Mouse (Mus musculus): Measurements from ENCODE around the gene Otos. TPM values are rescaled to one million over a fixed set of nuclear protein-coding genes. Genes with fewer than 3 reads are reported as not detected.
A peak's percentile ranks its signal among the peaks of the same experiment; 100 is the strongest.

Otos gene
- polyA plus RNA-seq, 1 experiment from 2014 or later = 0.07 TPM

- Histone ChIP-seq H3K27me3 (ENCODE audit: low read depth, poor library complexity, severe bottlenecking) (no peaks in the 10 kb centered on the region), H3K27ac (replicated peaks) (no peak overlapping the region), H3K4me1 (peaks cover 6% of the 10 kb centered on the region; the same call in 1 of the 2 replicates), H3K4me3 (no peak overlapping the region), H3K9me3 (replicated peaks) (no peaks in the 10 kb centered on the region), H3K36me3 (peaks cover 20% of the 10 kb centered on the region)
- whole genome bisulfite sequencing = 73% methylated on average over 5 of the region's 5 CpGs
- no peak for DNase-seq (ENCODE audit: low spot score)
Observed at GRCm38 (mm10) chr1:92632196-92632595, 16.4 kb downstream of the Otos start.

GRCm38 (mm10) chr1:92628227-92628626, 20.4 kb downstream of the Otos start:
- Histone ChIP-seq H3K4me1 (no peaks in the 10 kb centered on the region), H3K36me3 (no peaks in the 10 kb centered on the region), H3K4me3 (no peak overlapping the region), H3K27ac (replicated peaks) (no peak overlapping the region), H3K9me3 (replicated peaks) (no peaks in the 10 kb centered on the region), H3K27me3 (ENCODE audit: low read depth, poor library complexity, severe bottlenecking) (no peaks in the 10 kb centered on the region)
- DNase-seq (ENCODE audit: low spot score) = no peak
- WGBS = 82% methylated on average over 4 of the region's 4 CpGs

GRCm38 (mm10) chr1:92618360-92618759, 30.3 kb downstream of the Otos start:
- WGBS = 71% methylated on average over 4 of the region's 4 CpGs
- no peak overlapping the region for H3K4me3 ChIP-seq
- H3K9me3 ChIP-seq (replicated peaks) = no peaks in the 10 kb centered on the region
- no peaks in the 10 kb centered on the region for H3K27me3 ChIP-seq (ENCODE audit: low read depth, poor library complexity, severe bottlenecking)
- no peak overlapping the region for H3K27ac ChIP-seq (replicated peaks)
- no peaks in the 10 kb centered on the region for H3K4me1 ChIP-seq
- H3K36me3 ChIP-seq = no peaks in the 10 kb centered on the region
- no peak for DNase-seq (ENCODE audit: low spot score)

GRCm38 (mm10) chr1:92617488-92617887, 31.2 kb downstream of the Otos start, which contains the start of gene Olfr12:
Olfr12 (plus strand) TSS chr1:92617788.
- Histone ChIP-seq H3K4me3 (no peak within 1 kb of the TSS), H3K36me3 (no peaks in the 10 kb centered on the region), H3K27me3 (ENCODE audit: low read depth, poor library complexity, severe bottlenecking) (no peaks in the 10 kb centered on the region), H3K27ac (replicated peaks) (no peak within 1 kb of the TSS), H3K9me3 (replicated peaks) (no peaks in the 10 kb centered on the region), H3K4me1 (no peaks in the 10 kb centered on the region)
- DNase-seq (ENCODE audit: low spot score) = peak; percentile 8
- 71% methylated on average over 2 of the region's 2 CpGs for WGBS

- Histone ChIP-seq H3K4me1 (no peaks in the 10 kb centered on the region), H3K27ac (replicated peaks) (no peak overlapping the region), H3K9me3 (replicated peaks) (no peaks in the 10 kb centered on the region), H3K4me3 (no peak overlapping the region), H3K27me3 (ENCODE audit: low read depth, poor library complexity, severe bottlenecking) (0 out of 2 replicates have a peak, but pooled peaks cover 6% of the 10 kb centered on the region), H3K36me3 (no peaks in the 10 kb centered on the region)
- 81% methylated on average over 1 of the region's 1 CpGs for WGBS
- no peak for DNase-seq (ENCODE audit: low spot score)
Observed at GRCm38 (mm10) chr1:92616046-92616445, 32.6 kb downstream of the Otos start.

- no peak overlapping the region for H3K4me3 ChIP-seq
- no peak for DNase-seq (ENCODE audit: low spot score)
- WGBS = 15% methylated on average over 1 of the region's 1 CpGs
- peaks cover 3% of the 10 kb centered on the region; the same call in 1 of the 2 replicates for H3K9me3 ChIP-seq (replicated peaks)
- H3K27me3 ChIP-seq (ENCODE audit: low read depth, poor library complexity, severe bottlenecking) = 0 out of 2 replicates have a peak, but pooled peaks cover 6% of the 10 kb centered on the region
- H3K4me1 ChIP-seq = no peaks in the 10 kb centered on the region
- no peak overlapping the region for H3K27ac ChIP-seq (replicated peaks)
- H3K36me3 ChIP-seq = no peaks in the 10 kb centered on the region
Observed at GRCm38 (mm10) chr1:92614516-92614915, 34.1 kb downstream of the Otos start.

GRCm38 (mm10) chr1:92613175-92613574, 35.5 kb downstream of the Otos start:
- Histone ChIP-seq H3K27me3 (ENCODE audit: low read depth, poor library complexity, severe bottlenecking) (0 out of 2 replicates have a peak, but pooled peaks cover 6% of the 10 kb centered on the region), H3K9me3 (replicated peaks) (peaks cover 3% of the 10 kb centered on the region; the same call in 1 of the 2 replicates), H3K4me3 (no peak overlapping the region), H3K4me1 (no peaks in the 10 kb centered on the region), H3K27ac (replicated peaks) (no peak overlapping the region), H3K36me3 (no peaks in the 10 kb centered on the region)
- DNase-seq (ENCODE audit: low spot score) = no peak
- 56% methylated on average over 4 of the region's 4 CpGs for WGBS

GRCm38 (mm10) chr1:92611008-92611407, 37.6 kb downstream of the Otos start:
- Histone ChIP-seq H3K36me3 (no peaks in the 10 kb centered on the region), H3K27ac (replicated peaks) (no peak overlapping the region), H3K9me3 (replicated peaks) (peaks cover 3% of the 10 kb centered on the region; the same call in 1 of the 2 replicates), H3K27me3 (ENCODE audit: low read depth, poor library complexity, severe bottlenecking) (0 out of 2 replicates have a peak, but pooled peaks cover 6% of the 10 kb centered on the region), H3K4me1 (no peaks in the 10 kb centered on the region), H3K4me3 (no peak overlapping the region)
- DNase-seq (ENCODE audit: low spot score) = peak; percentile 45
- 5% methylated on average over 5 of the region's 5 CpGs for WGBS

- Histone ChIP-seq H3K36me3 (no peaks in the 10 kb centered on the region), H3K4me3 (no peak overlapping the region), H3K9me3 (replicated peaks) (peaks cover 3% of the 10 kb centered on the region; the same call in 1 of the 2 replicates), H3K27ac (replicated peaks) (no peak overlapping the region), H3K4me1 (no peaks in the 10 kb centered on the region), H3K27me3 (ENCODE audit: low read depth, poor library complexity, severe bottlenecking) (0 out of 2 replicates have a peak, but pooled peaks cover 6% of the 10 kb centered on the region)
- no peak for DNase-seq (ENCODE audit: low spot score)
- 78% methylated on average over 4 of the region's 4 CpGs for WGBS
Observed at GRCm38 (mm10) chr1:92607711-92608110, 40.9 kb downstream of the Otos start.

GRCm38 (mm10) chr1:92605482-92605881, 43.2 kb downstream of the Otos start, which contains the start of gene Olfr1410:
Olfr1410 (plus strand) TSS chr1:92605782.
- DNase-seq (ENCODE audit: low spot score) = no peak
- WGBS = 96% methylated on average over 1 of the region's 1 CpGs
- H3K4me1 ChIP-seq = no peaks in the 10 kb centered on the region
- H3K9me3 ChIP-seq (replicated peaks) = peaks cover 3% of the 10 kb centered on the region; the same call in 1 of the 2 replicates
- H3K27me3 ChIP-seq (ENCODE audit: low read depth, poor library complexity, severe bottlenecking) = no peaks in the 10 kb centered on the region
- H3K4me3 ChIP-seq = no peak within 1 kb of the TSS
- no peaks in the 10 kb centered on the region for H3K36me3 ChIP-seq
- no peak within 1 kb of the TSS for H3K27ac ChIP-seq (replicated peaks)

- Histone ChIP-seq H3K4me3 (no peak overlapping the region), H3K9me3 (replicated peaks) (no peaks in the 10 kb centered on the region), H3K27ac (replicated peaks) (no peak overlapping the region), H3K36me3 (no peaks in the 10 kb centered on the region), H3K4me1 (no peaks in the 10 kb centered on the region), H3K27me3 (ENCODE audit: low read depth, poor library complexity, severe bottlenecking) (no peaks in the 10 kb centered on the region)
- DNase-seq (ENCODE audit: low spot score) = no peak
- 94% methylated on average over 3 of the region's 3 CpGs for WGBS
Observed at GRCm38 (mm10) chr1:92596019-92596418, 52.6 kb downstream of the Otos start.

All from midbrain, embryonic 10.5 days (tissue).